ENCODE assay signal across 8 mouse cellular contexts in genomic region chr19:46357344-46358280, GRCm38 (mm10). TPM values are rescaled to one million over a fixed set of nuclear protein-coding genes. Genes with fewer than 3 reads are reported as not detected.
DNase-seq lines count a peak whose midpoint lies in the region; ATAC-seq and TF ChIP-seq lines count a peak whose summit lies in the region.

No protein-coding gene starts in this region.

- peak overlapping the region; percentile 41; the same call in 1 of the 2 replicates for H3K9ac ChIP-seq in embryonic facial prominence, embryonic 12.5 days
- H3K9ac ChIP-seq in hindbrain, embryonic 14.5 days = peak overlapping the region; percentile 74
- no peak overlapping the region for H3K9ac ChIP-seq in stomach, embryonic 14.5 days (replicated peaks; ENCODE audit: low read depth, low read length)

- WGBS in cerebellum, adult 2 months = 40% methylated on average over 25 of the region's 25 CpGs
- 16% methylated on average over 25 of the region's 25 CpGs for whole genome bisulfite sequencing in embryonic facial prominence, embryonic 12.5 days
- 19% methylated on average over 25 of the region's 25 CpGs for WGBS in hindbrain, embryonic 14.5 days
- WGBS in stomach, embryonic 14.5 days = 18% methylated on average over 25 of the region's 25 CpGs

- H3K36me3 ChIP-seq in embryonic facial prominence, embryonic 12.5 days = no peaks in the 10 kb centered on the region
- no peaks in the 10 kb centered on the region for H3K36me3 ChIP-seq in hindbrain, embryonic 14.5 days (replicated peaks; ENCODE audit: control insufficient read depth, insufficient read depth)
- H3K36me3 ChIP-seq in stomach, embryonic 14.5 days (ENCODE audit: control insufficient read depth, insufficient read depth, low read length) = no peaks in the 10 kb centered on the region

- ATAC-seq in embryonic facial prominence, embryonic 12.5 days (ENCODE audit: insufficient number of reproducible peaks, insufficient read depth, low FRiP score, low TSS enrichment) = no peak
- ATAC-seq in hindbrain, embryonic 14.5 days (ENCODE audit: low FRiP score) = no peak
- ATAC-seq in stomach, embryonic 14.5 days (ENCODE audit: insufficient number of reproducible peaks, insufficient read depth, low FRiP score, low read depth) = no peak; the same call in 1 of the 2 replicates

- TF ChIP-seq CTCF in cerebellum, adult 2 months (IDR thresholded peaks at IDR 0.05; ENCODE audit: borderline replicate concordance, insufficient read depth, low read depth, low read length) = no peak

- H3K4me3 ChIP-seq in cerebellum, adult 2 months (replicated peaks; ENCODE audit: insufficient read depth, low read depth, low read length) = peak overlapping the region; percentile 83
- H3K4me3 ChIP-seq in embryonic facial prominence, embryonic 12.5 days = peak overlapping the region; percentile 41
- peak overlapping the region; percentile 48 for H3K4me3 ChIP-seq in hindbrain, embryonic 14.5 days (replicated peaks; ENCODE audit: low read length)
- H3K4me3 ChIP-seq in stomach, embryonic 14.5 days (ENCODE audit: low read depth, low read length) = peak overlapping the region; percentile 45

- no peaks in the 10 kb centered on the region for H3K4me1 ChIP-seq in cerebellum, adult 2 months (ENCODE audit: control insufficient read depth, insufficient read depth, low read length)
- H3K4me1 ChIP-seq in embryonic facial prominence, embryonic 12.5 days = peaks cover 6% of the 10 kb centered on the region; the same call in 1 of the 2 replicates
- 0 out of 2 replicates have a peak, but pooled peaks cover 4% of the 10 kb centered on the region for H3K4me1 ChIP-seq in hindbrain, embryonic 14.5 days (replicated peaks; ENCODE audit: control insufficient read depth, insufficient read depth, low read length)
- no peaks in the 10 kb centered on the region for H3K4me1 ChIP-seq in stomach, embryonic 14.5 days (ENCODE audit: control insufficient read depth, insufficient read depth, low read length)

- peak overlapping the region; percentile 43; the same call in 1 of the 2 replicates for H3K27ac ChIP-seq in cerebellum, adult 2 months (ENCODE audit: insufficient read depth, low read length)
- H3K27ac ChIP-seq in embryonic facial prominence, embryonic 12.5 days = no peak overlapping the region
- no peak overlapping the region for H3K27ac ChIP-seq in hindbrain, embryonic 14.5 days
- H3K27ac ChIP-seq in stomach, embryonic 14.5 days (ENCODE audit: low read length) = peak overlapping the region; percentile 48; the same call in 1 of the 2 replicates

- peak in 1 of 2 experiments; percentile 23 for DNase-seq in cerebellum, adult 2 months
- no peak for DNase-seq in cerebellum, postnatal 25 days
- no peak for DNase-seq in hindbrain, embryonic 14.5 days (ENCODE audit: low spot score)
- peak; percentile 61 for DNase-seq in lung, adult 18-20 months
- DNase-seq in layer of hippocampus, adult 18-20 months (ENCODE audit: low spot score in 2 of 2) = no peak
- DNase-seq in gastrocnemius, adult 18-20 months (ENCODE audit: low spot score) = no peak

- no peak for TF ChIP-seq POLR2A in cerebellum, adult 2 months (IDR thresholded peaks at IDR 0.05; ENCODE audit: borderline replicate concordance, insufficient read depth, low read length)

- H3K27me3 ChIP-seq in cerebellum, adult 2 months (ENCODE audit: control insufficient read depth, insufficient read depth, low read length) = no peaks in the 10 kb centered on the region
- H3K27me3 ChIP-seq in embryonic facial prominence, embryonic 12.5 days = peaks cover 20% of the 10 kb centered on the region
- H3K27me3 ChIP-seq in hindbrain, embryonic 14.5 days (ENCODE audit: control insufficient read depth, insufficient read depth, low read length) = no peaks in the 10 kb centered on the region; the same call in 1 of the 2 replicates
- 0 out of 2 replicates have a peak, but pooled peaks cover 8% of the 10 kb centered on the region for H3K27me3 ChIP-seq in stomach, embryonic 14.5 days (ENCODE audit: control insufficient read depth, insufficient read depth, low read length)

- peak overlapping the region; percentile 68 for H3K4me2 ChIP-seq in embryonic facial prominence, embryonic 12.5 days (replicated peaks)
- peak overlapping the region; percentile 82 for H3K4me2 ChIP-seq in hindbrain, embryonic 14.5 days (replicated peaks)
- peak overlapping the region; percentile 75 for H3K4me2 ChIP-seq in stomach, embryonic 14.5 days (replicated peaks; ENCODE audit: low read depth, low read length)

- H3K9me3 ChIP-seq in embryonic facial prominence, embryonic 12.5 days = no peaks in the 10 kb centered on the region
- H3K9me3 ChIP-seq in hindbrain, embryonic 14.5 days (ENCODE audit: control insufficient read depth, low read length) = no peaks in the 10 kb centered on the region
- H3K9me3 ChIP-seq in stomach, embryonic 14.5 days (ENCODE audit: control insufficient read depth, low read depth, low read length) = no peaks in the 10 kb centered on the region

RNA-seq across cellular contexts. Expression of gene 2310034G01Rik, which starts 7.5 kb away (rescaled TPM):
- 1.7 and 2.2 TPM in 2 replicates for polyA plus RNA-seq in cerebellum, adult 2 months (2012; rRNA removed)
- 2.2 and 2.3 TPM in 2 replicates for polyA plus RNA-seq in embryonic facial prominence, embryonic 12.5 days (2016; fragmentation: Nextera tagmentation; extraction: Ambion mirVana)
- polyA plus RNA-seq in hindbrain, embryonic 14.5 days (2014; fragmentation: Nextera tagmentation; extraction: Ambion mirVana) = 2.5 and 2.8 TPM in 2 replicates
- polyA plus RNA-seq in stomach, embryonic 14.5 days (2014; fragmentation: Nextera tagmentation; extraction: Ambion mirVana) = 1.6 and 2.1 TPM in 2 replicates
- total RNA-seq in layer of hippocampus, adult 18-20 months (2021) = 1 to 10 TPM in 1 of 2 experiments, under 1 TPM in 1; 0.77 to 1.2 TPM
- total RNA-seq in gastrocnemius, adult 18-20 months (2021) = under 1 TPM; 0.27 to 0.43 TPM

RNA-seq across cellular contexts. Expression of gene Mfsd13a, which starts 16.7 kb away (rescaled TPM):
- 32.3 and 32.9 TPM in 2 replicates for polyA plus RNA-seq in cerebellum, adult 2 months (2012; rRNA removed)
- polyA plus RNA-seq in embryonic facial prominence, embryonic 12.5 days (2016; fragmentation: Nextera tagmentation; extraction: Ambion mirVana) = 4.4 and 4.6 TPM in 2 replicates
- 9.9 and 10.0 TPM in 2 replicates for polyA plus RNA-seq in hindbrain, embryonic 14.5 days (2014; fragmentation: Nextera tagmentation; extraction: Ambion mirVana)
- 10.8 and 11.4 TPM in 2 replicates for polyA plus RNA-seq in stomach, embryonic 14.5 days (2014; fragmentation: Nextera tagmentation; extraction: Ambion mirVana)
- 10 to 100 TPM; 28.2 to 29.0 TPM for total RNA-seq in layer of hippocampus, adult 18-20 months (2021)
- 1 to 10 TPM; 1.6 to 1.9 TPM for total RNA-seq in gastrocnemius, adult 18-20 months (2021)

RNA-seq across cellular contexts. Expression of gene Cuedc2, which starts 19.1 kb away (rescaled TPM):
- polyA plus RNA-seq in cerebellum, adult 2 months (2012; rRNA removed) = 258 and 262 TPM in 2 replicates
- 207 TPM in 2 replicates for polyA plus RNA-seq in embryonic facial prominence, embryonic 12.5 days (2016; fragmentation: Nextera tagmentation; extraction: Ambion mirVana)
- polyA plus RNA-seq in hindbrain, embryonic 14.5 days (2014; fragmentation: Nextera tagmentation; extraction: Ambion mirVana) = 318 and 321 TPM in 2 replicates
- 151 and 169 TPM in 2 replicates for polyA plus RNA-seq in stomach, embryonic 14.5 days (2014; fragmentation: Nextera tagmentation; extraction: Ambion mirVana)
- total RNA-seq in layer of hippocampus, adult 18-20 months (2021) = 100 to 1,000 TPM; 179 to 182 TPM
- total RNA-seq in gastrocnemius, adult 18-20 months (2021) = 10 to 100 TPM; 59.8 to 65.7 TPM

RNA-seq across cellular contexts. Expression of gene Fbxl15, which starts 29.6 kb away (rescaled TPM):
- 38.8 and 41.7 TPM in 2 replicates for polyA plus RNA-seq in cerebellum, adult 2 months (2012; rRNA removed)
- polyA plus RNA-seq in embryonic facial prominence, embryonic 12.5 days (2016; fragmentation: Nextera tagmentation; extraction: Ambion mirVana) = 15.4 and 16.4 TPM in 2 replicates
- 45.5 and 49.1 TPM in 2 replicates for polyA plus RNA-seq in hindbrain, embryonic 14.5 days (2014; fragmentation: Nextera tagmentation; extraction: Ambion mirVana)
- polyA plus RNA-seq in stomach, embryonic 14.5 days (2014; fragmentation: Nextera tagmentation; extraction: Ambion mirVana) = 13.7 and 16.1 TPM in 2 replicates
- total RNA-seq in layer of hippocampus, adult 18-20 months (2021) = 10 to 100 TPM; 30.7 to 31.5 TPM
- 1 to 10 TPM; 3.5 to 3.9 TPM for total RNA-seq in gastrocnemius, adult 18-20 months (2021)

RNA-seq across cellular contexts. Expression of gene Psd, which starts 30.7 kb away (rescaled TPM):
- polyA plus RNA-seq in cerebellum, adult 2 months (2012; rRNA removed) = 194 and 207 TPM in 2 replicates
- polyA plus RNA-seq in embryonic facial prominence, embryonic 12.5 days (2016; fragmentation: Nextera tagmentation; extraction: Ambion mirVana) = 6.9 and 8.1 TPM in 2 replicates
- 131 and 152 TPM in 2 replicates for polyA plus RNA-seq in hindbrain, embryonic 14.5 days (2014; fragmentation: Nextera tagmentation; extraction: Ambion mirVana)
- polyA plus RNA-seq in stomach, embryonic 14.5 days (2014; fragmentation: Nextera tagmentation; extraction: Ambion mirVana) = 41.9 and 44.3 TPM in 2 replicates
- 100 to 1,000 TPM; 799 to 877 TPM for total RNA-seq in layer of hippocampus, adult 18-20 months (2021)
- total RNA-seq in gastrocnemius, adult 18-20 months (2021) = under 1 TPM; 0.09 to 0.11 TPM

Comparison
In these comparisons a context has a peak if more than half of its experiments do, and no peak if none do; other contexts are left out.
1. DNase-seq: peak in lung, adult 18-20 months (2 of 2); none in cerebellum, postnatal 25 days (0 of 2), hindbrain, embryonic 14.5 days (single experiment), layer of hippocampus, adult 18-20 months (0 of 2) and gastrocnemius, adult 18-20 months (single experiment).
2. H3K27ac ChIP-seq: peak in cerebellum, adult 2 months (single experiment) and stomach, embryonic 14.5 days (single experiment); none in embryonic facial prominence, embryonic 12.5 days (single experiment) and hindbrain, embryonic 14.5 days (single experiment).
3. Peak in every context shown above with its lines, with median percentiles within 50 percentile points of each other: H3K4me3 ChIP-seq and H3K4me2 ChIP-seq.